Mouse (Mus musculus): ENCODE results near the gene Nmd3. TPM values are rescaled to one million over a fixed set of nuclear protein-coding genes. Genes with fewer than 3 reads are reported as not detected.

The Nmd3 gene
- 24.4 and 25.3 TPM in 2 replicates for polyA plus RNA-seq (2012; rRNA removed)

GRCm38 (mm10) chr3:69721814-69722186 is at the start of gene Nmd3:
Gene Nmd3, plus strand, starts transcription at chr3:69721985.

Other genes with a start within 250 kb of the Nmd3 start
- gene B3galnt1, start 123.0 kb upstream of the Nmd3 start, polyA plus RNA-seq (2012; rRNA removed): 1.2 and 1.3 TPM in 2 replicates
- 0.26 and 0.30 TPM in 2 replicates for gene Sptssb, start 138.0 kb downstream of the Nmd3 start, polyA plus RNA-seq (2012; rRNA removed)

Data from liver, embryonic 14 days (tissue).